Mouse (Mus musculus): ENCODE data around the gene Gm28171. TPM values are rescaled to one million over a fixed set of nuclear protein-coding genes. Genes with fewer than 3 reads are reported as not detected.
"Not testable (repeated sequence)": the region's sequence is repeated elsewhere in the genome, so short reads cannot be mapped to it uniquely, and the experiment has no call there.

Gene Gm28171
- total RNA-seq (2022) = not detected

GRCm38 (mm10) chrY:5793095-5793494 is at the start of gene Gm28171:
Gene Gm28171 (plus strand): TSS chrY:5793395.
- DNase-seq (ENCODE audit: low spot score in 2 of 2) = not testable (repeated sequence)

Other genes starting within 250 kb of the Gm28171 start
- not detected for gene Gm21854, start 136.4 kb upstream of the Gm28171 start, total RNA-seq (2022)
- gene Gm20914, start 67.4 kb upstream of the Gm28171 start, total RNA-seq (2022) = not detected
- gene Gm21778, start 149.1 kb downstream of the Gm28171 start, total RNA-seq (2022) = not detected